Mouse (Mus musculus) CH12F3 (cell line): Measurements from ENCODE around the gene Stk16.
"Not testable (repeated sequence)": the region's sequence is repeated elsewhere in the genome, so short reads cannot be mapped to it uniquely, and the experiment has no call there.

ENCODE experiments used
- in situ Hi-C: fragments of 300-500 bp; cut with MboI; formaldehyde crosslinking; loops from 2 replicates; pipeline ENCODE4 v1.14.3; 2020; ENCODE audit warnings: low sequenced_read_pairs

The Stk16 gene

GRCm38 (mm10) chr1:75212542-75212941, 1.9 kb downstream of the Stk16 start:
- in situ Hi-C loops = no loop called here

- in situ Hi-C loops = no loop called here
These were observed 2.5 kb downstream of the Stk16 start for GRCm38 (mm10) chr1:75213096-75213495.

- in situ Hi-C loops = no loop called here
These were observed 3.8 kb downstream of the Stk16 start for GRCm38 (mm10) chr1:75214442-75214841.

GRCm38 (mm10) chr1:75214886-75215285, 4.2 kb downstream of the Stk16 start:
- in situ Hi-C loops = no loop called here

GRCm38 (mm10) chr1:75215785-75216184, 5.1 kb downstream of the Stk16 start:
- in situ Hi-C loops = no loop called here

GRCm38 (mm10) chr1:75216797-75217585, 6.4 kb downstream of the Stk16 start:
- in situ Hi-C loops = no loop called here

GRCm38 (mm10) chr1:75217893-75218226, 7.2 kb downstream of the Stk16 start:
- in situ Hi-C loops = no loop called here

GRCm38 (mm10) chr1:75218227-75219001, 7.8 kb downstream of the Stk16 start:
- in situ Hi-C loops = no loop called here

GRCm38 (mm10) chr1:75219078-75219477, 8.4 kb downstream of the Stk16 start:
- in situ Hi-C loops = no loop called here

GRCm38 (mm10) chr1:75219531-75219930, 8.9 kb downstream of the Stk16 start, which contains the start of gene Tuba4a:
Tuba4a (minus strand) TSS chr1:75219865.
- in situ Hi-C loops = no loop called here

GRCm38 (mm10) chr1:75221538-75221937, 10.9 kb downstream of the Stk16 start:
- in situ Hi-C loops = no loop called here

- in situ Hi-C loops = no loop called here
These were observed 12.3 kb downstream of the Stk16 start for GRCm38 (mm10) chr1:75222926-75223325.

GRCm38 (mm10) chr1:75223532-75223931, 12.9 kb downstream of the Stk16 start:
- in situ Hi-C loops = no loop called here

GRCm38 (mm10) chr1:75225473-75225872, 14.8 kb downstream of the Stk16 start:
- in situ Hi-C loops = no loop called here

- in situ Hi-C loops = no loop called here
These were observed 15.5 kb downstream of the Stk16 start for GRCm38 (mm10) chr1:75226138-75226537.

GRCm38 (mm10) chr1:75227653-75228052, 17.0 kb downstream of the Stk16 start:
- in situ Hi-C loops = no loop called here

- in situ Hi-C loops = no loop called here
These were observed 18.5 kb downstream of the Stk16 start for GRCm38 (mm10) chr1:75229158-75229557.

GRCm38 (mm10) chr1:75230335-75230994, 19.8 kb downstream of the Stk16 start:
- in situ Hi-C loops = no loop called here

GRCm38 (mm10) chr1:75231224-75231623, 20.6 kb downstream of the Stk16 start:
- in situ Hi-C loops = no loop called here

- in situ Hi-C loops = no loop called here
These were observed 21.1 kb downstream of the Stk16 start, which contains the start of gene A630095N17Rik for GRCm38 (mm10) chr1:75231664-75232152. A630095N17Rik (minus strand) TSS chr1:75232102.

GRCm38 (mm10) chr1:75232489-75232888, 21.9 kb downstream of the Stk16 start:
- in situ Hi-C loops = not testable (repeated sequence)
